Mouse (Mus musculus): Measurements from ENCODE around the gene Rmnd5a. TPM values are rescaled to one million over a fixed set of nuclear protein-coding genes. Genes with fewer than 3 reads are reported as not detected.

The Rmnd5a gene
- total and polyA plus RNA-seq, 3 experiments, result 22.6 to 497 (median 23.3) TPM

GRCm38 (mm10) chr6:71360751-71361150, 79.7 kb downstream of the Rmnd5a start:
- no peak for DNase-seq (ENCODE audit: low read depth, low spot score)
- no peaks in the 10 kb centered on the region for H3K36me3 ChIP-seq (ENCODE audit: control insufficient read depth in 1 of 2, insufficient read depth in 2 of 2, low read length in 2 of 2)

GRCm38 (mm10) chr6:71360221-71360620, 80.2 kb downstream of the Rmnd5a start:
- Histone ChIP-seq H3K27me3 (ENCODE audit: control insufficient read depth in 1 of 2, insufficient read depth in 2 of 2, low read length in 2 of 2) (no peaks in the 10 kb centered on the region; a peak in 1 of 4 replicates), H3K4me3 (ENCODE audit: control insufficient read depth in 1 of 2, insufficient read depth in 1 of 2, low read depth in 2 of 2, low read length in 2 of 2) (no peak overlapping the region), H3K79me2 (ENCODE audit: control insufficient read depth, insufficient read depth, low read length, poor library complexity) (no peaks in the 10 kb centered on the region), H3K9me3 (replicated peaks; ENCODE audit: insufficient read depth, low read length) (no peaks in the 10 kb centered on the region), H3K9ac (ENCODE audit: control insufficient read depth, low read depth, low read length, poor library complexity, severe bottlenecking) (no peak overlapping the region), H3K4me1 (ENCODE audit: control insufficient read depth in 1 of 2, insufficient read depth in 2 of 2, low read length in 2 of 2) (no peaks in the 10 kb centered on the region), H3K27ac (ENCODE audit: control insufficient read depth, low read depth, low read length) (no peak overlapping the region), H3K36me3 (ENCODE audit: control insufficient read depth in 1 of 2, insufficient read depth in 2 of 2, low read length in 2 of 2) (no peaks in the 10 kb centered on the region)
- DNase-seq (ENCODE audit: low read depth, low spot score), result no peak
- TF ChIP-seq CTCF (IDR thresholded peaks at IDR 0.05 in 2 of 3, conservative IDR thresholded peaks at IDR 0.05 in 1 of 3; ENCODE audit: control insufficient read depth in 1 of 3, insufficient read depth in 1 of 3, low read depth in 2 of 3, low read length in 3 of 3, poor library complexity in 1 of 3, severe bottlenecking in 1 of 3), result no peak
- no peak for TF ChIP-seq JUND (IDR thresholded peaks at IDR 0.05; ENCODE audit: low read depth, low read length)
- no peak for TF ChIP-seq ETS1 (IDR thresholded peaks at IDR 0.05; ENCODE audit: low read depth, low read length)
- no peak for TF ChIP-seq USF2 (IDR thresholded peaks at IDR 0.05; ENCODE audit: borderline replicate concordance in 1 of 2, insufficient read depth in 1 of 2, low read depth in 1 of 2, low read length in 2 of 2)
- no peak for TF ChIP-seq BHLHE40 (IDR thresholded peaks at IDR 0.05; ENCODE audit: borderline replicate concordance, low read depth, low read length)
- no peak for TF ChIP-seq GABPA (IDR thresholded peaks at IDR 0.05; ENCODE audit: low read depth, low read length)
- no peak for TF ChIP-seq TCF12 (IDR thresholded peaks at IDR 0.05; ENCODE audit: low read depth, low read length)
- TF ChIP-seq MAZ (IDR thresholded peaks at IDR 0.05; ENCODE audit: low read depth, low read length), result no peak
- TF ChIP-seq GATA1 (IDR thresholded peaks at IDR 0.05; ENCODE audit: low read depth, low read length), result no peak

More at GRCm38 (mm10) chr6:71360751-71361150, 79.7 kb downstream of the Rmnd5a start:
- Histone ChIP-seq H3K79me2 (ENCODE audit: control insufficient read depth, insufficient read depth, low read length, poor library complexity) (no peaks in the 10 kb centered on the region), H3K27ac (ENCODE audit: control insufficient read depth, low read depth, low read length) (no peak overlapping the region), H3K4me3 (ENCODE audit: control insufficient read depth in 1 of 2, insufficient read depth in 1 of 2, low read depth in 2 of 2, low read length in 2 of 2) (no peak overlapping the region), H3K9me3 (replicated peaks; ENCODE audit: insufficient read depth, low read length) (no peaks in the 10 kb centered on the region), H3K4me1 (ENCODE audit: control insufficient read depth in 1 of 2, insufficient read depth in 2 of 2, low read length in 2 of 2) (no peaks in the 10 kb centered on the region), H3K9ac (ENCODE audit: control insufficient read depth, low read depth, low read length, poor library complexity, severe bottlenecking) (no peak overlapping the region), H3K27me3 (ENCODE audit: control insufficient read depth in 1 of 2, insufficient read depth in 2 of 2, low read length in 2 of 2) (no peaks in the 10 kb centered on the region; a peak in 1 of 4 replicates)
- no peak for TF ChIP-seq EP300 (IDR thresholded peaks at IDR 0.05; ENCODE audit: low read depth in 1 of 2, low read length in 2 of 2)

GRCm38 (mm10) chr6:71357493-71357892, 82.9 kb downstream of the Rmnd5a start:
- TF ChIP-seq EP300 (IDR thresholded peaks at IDR 0.05; ENCODE audit: low read depth in 1 of 2, low read length in 2 of 2) (no peak), GATA1 (IDR thresholded peaks at IDR 0.05; ENCODE audit: low read depth, low read length) (no peak)
- peaks cover 4 to 6% of the 10 kb centered on the region in 2 experiments; a peak in 3 of 4 replicates for H3K27me3 ChIP-seq (ENCODE audit: control insufficient read depth in 1 of 2, insufficient read depth in 2 of 2, low read length in 2 of 2)
- H3K36me3 ChIP-seq (ENCODE audit: control insufficient read depth in 1 of 2, insufficient read depth in 2 of 2, low read length in 2 of 2), result no peaks in the 10 kb centered on the region
- H3K9me3 ChIP-seq (replicated peaks; ENCODE audit: insufficient read depth, low read length), result no peaks in the 10 kb centered on the region
- no peak for DNase-seq (ENCODE audit: low read depth, low spot score)
- no peaks in the 10 kb centered on the region for H3K4me1 ChIP-seq (ENCODE audit: control insufficient read depth in 1 of 2, insufficient read depth in 2 of 2, low read length in 2 of 2)
- H3K9ac ChIP-seq (ENCODE audit: control insufficient read depth, low read depth, low read length, poor library complexity, severe bottlenecking), result no peak overlapping the region
- no peak overlapping the region for H3K27ac ChIP-seq (ENCODE audit: control insufficient read depth, low read depth, low read length)
- H3K79me2 ChIP-seq (ENCODE audit: control insufficient read depth, insufficient read depth, low read length, poor library complexity), result no peaks in the 10 kb centered on the region
- H3K4me3 ChIP-seq (ENCODE audit: control insufficient read depth in 1 of 2, insufficient read depth in 1 of 2, low read depth in 2 of 2, low read length in 2 of 2), result no peak overlapping the region
